Mouse (Mus musculus) retina, postnatal 1 day (tissue): ENCODE measurements around the gene Kcnab3.

Experiments used
- DNase-seq: peaks from one replicate; pipeline ENCODE4 v3.0.0-alpha.2; 2012

Gene Kcnab3

DNA sequence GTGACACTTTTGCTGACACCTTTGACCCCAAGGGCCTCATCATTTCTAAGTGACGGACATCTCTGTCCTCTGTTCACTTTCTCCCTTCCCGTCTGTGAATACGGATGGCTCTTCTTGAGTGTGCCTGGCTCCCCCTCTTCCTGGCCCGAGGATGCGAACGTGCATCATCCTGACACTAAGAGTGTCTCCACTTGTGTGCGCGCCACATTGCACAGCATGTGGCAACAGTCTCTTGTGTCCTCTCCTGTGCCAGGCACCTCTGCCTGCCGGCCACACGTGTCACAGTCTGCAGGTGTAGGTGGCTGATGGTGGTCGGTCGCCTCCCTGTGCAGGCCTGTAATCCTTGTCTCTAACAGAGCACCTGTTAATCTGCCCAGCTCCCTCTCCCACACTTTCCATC, 45.5 kb downstream of the Kcnab3 start:
- DNase-seq: no peak

DNA sequence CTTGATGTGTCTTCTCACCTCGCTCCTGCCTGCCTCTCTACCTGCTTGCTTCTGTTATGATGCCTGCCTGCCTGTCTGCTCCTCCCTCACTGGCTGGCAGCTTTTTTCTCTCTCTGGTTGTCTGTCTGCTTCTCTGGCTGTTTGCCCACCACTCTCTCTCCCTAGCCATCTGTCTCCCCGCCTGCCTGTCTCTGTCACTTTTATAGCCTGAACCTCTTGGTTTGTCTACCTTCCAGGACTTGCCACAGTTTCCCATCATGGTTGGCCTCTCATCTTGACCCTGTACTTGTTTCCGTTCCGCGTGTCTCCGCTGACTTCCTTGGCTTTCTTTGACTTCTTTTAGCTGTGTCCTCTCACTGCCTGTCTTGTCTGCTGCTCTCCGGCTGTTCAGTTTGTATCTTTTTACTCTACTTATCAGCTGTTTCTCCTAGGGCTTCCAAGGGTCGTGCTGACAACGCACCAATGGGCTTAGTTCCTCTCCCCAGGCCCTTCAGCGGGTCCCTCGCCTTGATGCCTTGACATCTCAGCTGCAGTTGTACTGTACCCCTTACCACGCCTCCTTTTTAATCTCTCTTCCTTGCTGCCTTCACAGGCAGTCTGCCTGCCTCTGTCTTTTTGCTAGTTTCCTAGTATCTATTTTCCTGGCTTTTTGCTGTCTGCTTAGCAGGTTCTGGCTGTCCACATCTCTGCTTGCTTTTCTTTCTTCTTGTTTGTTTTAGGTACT, 46.2 kb downstream of the Kcnab3 start:
- peak; percentile 52 for DNase-seq

DNA sequence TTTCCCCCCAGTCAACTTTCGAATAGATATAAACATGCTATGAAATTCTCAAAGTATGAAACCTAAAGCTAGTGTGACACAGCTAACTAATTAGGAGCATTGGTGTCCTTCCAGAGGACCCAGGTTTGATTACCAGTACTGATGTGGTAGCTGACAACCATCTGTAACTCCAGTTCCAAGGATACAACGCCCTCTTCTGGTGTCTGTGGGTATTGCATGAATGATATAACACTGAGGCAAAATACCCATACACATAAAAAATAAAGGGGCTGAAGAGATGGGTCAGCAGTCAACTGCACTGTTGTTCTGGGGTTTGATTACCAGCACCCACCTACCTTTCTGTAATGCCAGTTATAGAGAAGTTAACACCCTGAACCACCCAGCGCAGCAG, 46.7 kb downstream of the Kcnab3 start:
- DNase-seq: peak; percentile 35

DNA sequence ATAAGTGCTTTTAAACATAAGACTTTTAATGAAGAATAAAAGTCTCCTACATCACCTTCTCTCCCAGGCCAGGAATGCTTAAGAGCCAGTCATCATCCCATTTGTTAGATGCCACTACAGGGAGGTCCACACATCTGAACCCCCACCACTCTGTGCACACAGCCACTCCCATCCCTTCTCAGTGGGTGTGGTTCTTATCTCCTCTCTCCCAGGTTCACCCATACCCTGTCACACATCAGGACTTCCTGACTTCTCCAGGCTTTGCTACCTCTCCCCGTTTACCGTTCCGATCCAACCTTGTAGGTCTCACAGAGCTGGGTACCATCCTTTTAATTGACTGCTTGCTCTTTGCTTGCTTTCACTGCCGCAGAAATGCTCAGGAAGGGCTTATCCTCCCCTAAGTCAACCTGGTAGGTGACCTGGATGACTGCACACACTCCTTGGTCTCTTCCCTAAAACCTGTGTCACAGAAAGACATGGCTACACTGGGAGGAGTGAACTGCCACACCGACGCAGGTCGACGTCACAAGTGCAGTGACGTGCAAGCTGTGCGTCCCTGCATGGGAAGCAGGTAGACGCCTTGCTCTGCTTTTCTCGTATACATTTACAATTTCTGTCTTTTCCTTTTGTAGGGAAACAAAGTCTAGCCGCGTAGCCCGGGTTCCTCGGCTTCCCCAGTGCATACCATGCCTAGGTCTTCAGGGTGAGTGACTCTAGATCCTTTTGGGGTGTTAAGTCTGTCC, 47.3 kb downstream of the Kcnab3 start:
- DNase-seq: no peak

DNA sequence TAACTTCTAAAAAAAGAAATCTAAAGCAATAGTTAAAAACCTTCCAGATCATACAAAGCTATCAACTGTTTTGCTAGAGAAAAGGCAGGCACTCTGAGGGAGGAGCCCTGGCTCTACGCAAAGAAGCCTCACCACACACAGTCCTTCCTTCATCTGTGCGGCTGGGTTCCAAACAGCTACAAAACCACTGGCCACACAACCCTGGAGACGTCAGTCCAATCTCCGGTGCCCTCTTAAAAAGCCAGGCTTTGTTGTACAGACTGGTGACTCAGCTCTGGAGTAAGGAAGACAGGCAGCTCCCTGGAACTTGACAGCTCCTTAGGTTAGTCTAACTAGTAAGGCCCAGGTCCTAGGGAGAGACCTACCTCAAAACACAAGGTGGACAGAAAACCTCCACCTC, 49.6 kb downstream of the Kcnab3 start:
- no peak for DNase-seq

DNA sequence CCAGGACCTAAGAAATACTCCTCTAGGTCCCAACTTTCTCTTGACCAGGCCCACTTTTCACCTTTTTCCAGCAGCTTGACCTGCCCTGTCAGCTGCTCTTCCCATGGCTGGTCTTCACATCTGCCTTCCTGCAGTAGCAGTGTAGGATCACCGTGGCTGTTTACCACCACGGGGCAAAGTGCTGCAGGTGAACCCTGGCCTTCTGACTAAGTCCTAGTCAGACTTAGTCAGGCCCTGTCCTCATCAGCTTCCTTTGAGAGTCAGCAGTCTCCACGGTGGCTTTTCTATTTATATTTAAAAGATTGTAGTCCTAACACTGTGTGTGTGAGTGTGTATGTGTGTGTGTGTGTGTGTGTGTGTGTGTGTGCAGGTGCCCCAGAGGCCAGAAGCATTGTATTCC, 51.7 kb downstream of the Kcnab3 start:
- DNase-seq: no peak

DNA sequence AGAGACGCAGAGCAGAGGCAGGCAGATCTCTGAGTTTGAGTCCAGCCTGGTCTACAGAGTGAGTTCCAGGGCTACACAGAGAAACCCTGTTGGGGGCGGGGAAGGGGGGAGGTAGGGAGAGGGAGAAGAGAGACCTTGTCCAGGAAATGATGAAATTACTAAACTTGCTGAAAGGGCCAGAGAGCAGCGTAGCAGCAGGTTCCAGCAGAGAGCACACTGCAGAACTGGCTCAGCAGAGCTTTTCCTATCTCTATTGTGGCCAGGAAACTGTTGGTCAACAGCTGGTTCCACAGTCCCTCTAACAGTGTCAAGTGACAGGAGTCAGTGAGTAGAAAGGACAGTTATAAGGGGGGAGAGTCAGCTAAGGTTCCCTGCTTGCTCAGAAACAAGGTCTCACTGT, 53.5 kb downstream of the Kcnab3 start:
- DNase-seq: no peak

DNA sequence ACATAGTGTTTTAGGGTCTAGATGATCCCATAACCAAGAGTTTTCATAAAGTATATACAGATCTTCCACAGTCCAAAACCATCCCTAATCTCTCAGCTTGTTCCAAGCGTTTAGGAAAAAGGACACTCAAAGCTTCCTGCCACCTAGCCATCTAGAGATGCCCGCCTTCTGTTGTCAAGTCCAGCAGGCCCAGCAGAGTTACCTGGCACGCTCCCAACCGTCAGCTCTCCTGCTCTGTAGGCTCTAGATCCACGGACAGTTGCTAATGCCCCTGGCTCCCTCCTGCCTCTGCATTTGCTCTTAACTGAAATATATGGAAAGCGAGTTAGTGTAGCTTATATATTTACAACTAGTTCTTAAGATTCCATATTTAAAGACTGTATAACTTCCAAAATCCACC, 55.3 kb downstream of the Kcnab3 start:
- DNase-seq: no peak
